Mouse (Mus musculus) right cerebral cortex, postnatal 10 days (tissue): Measurements from ENCODE around the gene Prf1.

ENCODE experiments used
- DNase-seq, 2 experiments: peaks; one replicate each; pipeline ENCODE4 v3.0.0; 2021; ENCODE audit warnings: low spot score in 2 of 2

The Prf1 gene

GRCm38 (mm10) chr10:61286246-61286645 lies 11.4 kb upstream of the Prf1 start:
- no peak for DNase-seq

GRCm38 (mm10) chr10:61290016-61290415 lies 7.6 kb upstream of the Prf1 start:
- no peak for DNase-seq

- DNase-seq: no peak
Observed at GRCm38 (mm10) chr10:61290479-61290878, 7.2 kb upstream of the Prf1 start.

- peak in 1 of 2 experiments; percentile 37 for DNase-seq
Observed at GRCm38 (mm10) chr10:61294242-61294641, 3.4 kb upstream of the Prf1 start.

- DNase-seq: peak in 1 of 2 experiments; percentile 43
Observed at GRCm38 (mm10) chr10:61296713-61297445, 754 bp upstream of the Prf1 start.

GRCm38 (mm10) chr10:61300996-61301395 lies 3.4 kb downstream of the Prf1 start:
- no peak for DNase-seq

GRCm38 (mm10) chr10:61304046-61304445 lies 6.4 kb downstream of the Prf1 start:
- no peak for DNase-seq

GRCm38 (mm10) chr10:61305928-61306590 lies 8.4 kb downstream of the Prf1 start:
- no peak for DNase-seq

GRCm38 (mm10) chr10:61308706-61309320 lies 11.2 kb downstream of the Prf1 start:
- DNase-seq: no peak

GRCm38 (mm10) chr10:61312159-61312558 lies 14.5 kb downstream of the Prf1 start:
- DNase-seq: no peak

GRCm38 (mm10) chr10:61312754-61313153 lies 15.1 kb downstream of the Prf1 start:
- DNase-seq: no peak

GRCm38 (mm10) chr10:61313750-61314149 lies 16.1 kb downstream of the Prf1 start:
- no peak for DNase-seq

- DNase-seq: no peak
Observed at GRCm38 (mm10) chr10:61315324-61315880, 17.8 kb downstream of the Prf1 start.

- DNase-seq: no peak
Observed at GRCm38 (mm10) chr10:61318527-61318926, 20.9 kb downstream of the Prf1 start.

- no peak for DNase-seq
Observed at GRCm38 (mm10) chr10:61324717-61325116, 27.1 kb downstream of the Prf1 start.

- no peak for DNase-seq
Observed at GRCm38 (mm10) chr10:61325782-61326328, 28.2 kb downstream of the Prf1 start.

GRCm38 (mm10) chr10:61327545-61327944 lies 29.9 kb downstream of the Prf1 start:
- DNase-seq: no peak

GRCm38 (mm10) chr10:61328927-61329326 lies 31.3 kb downstream of the Prf1 start:
- no peak for DNase-seq

- peak; percentile 85 to 91 for DNase-seq
Observed at GRCm38 (mm10) chr10:61331046-61331445, 33.4 kb downstream of the Prf1 start.

- DNase-seq: no peak
Observed at GRCm38 (mm10) chr10:61334545-61334944, 36.9 kb downstream of the Prf1 start.

- DNase-seq: peak; percentile 80 to 88
Observed at GRCm38 (mm10) chr10:61336137-61336536, 38.5 kb downstream of the Prf1 start.

- no peak for DNase-seq
Observed at GRCm38 (mm10) chr10:61336592-61336991, 39.0 kb downstream of the Prf1 start.
